Mouse (Mus musculus): ENCODE measurements around the gene Tnrc6b. TPM values are rescaled to one million over a fixed set of nuclear protein-coding genes. Genes with fewer than 3 reads are reported as not detected.

Gene Tnrc6b
- total RNA-seq, 2 experiments from 2014 or later: 127 to 133 TPM

- Histone ChIP-seq H3K4me3 (no peak overlapping the region), H3K27ac (peak overlapping the region; percentile 3; the same call in 1 of the 2 replicates)
- TF ChIP-seq CTCF (conservative IDR thresholded peaks at IDR 0.05): no peak
- no peak for DNase-seq (ENCODE audit: low spot score in 2 of 2)
Observed at GRCm38 (mm10) chr15:80683990-80684389, 27.1 kb upstream of the Tnrc6b start.

GRCm38 (mm10) chr15:80684786-80685602 lies 26.1 kb upstream of the Tnrc6b start:
- DNase-seq (ENCODE audit: low spot score in 2 of 2): no peak
- Histone ChIP-seq H3K27ac (no peak overlapping the region), H3K4me3 (no peak overlapping the region)
- TF ChIP-seq CTCF (conservative IDR thresholded peaks at IDR 0.05): no peak

GRCm38 (mm10) chr15:80685603-80685895 lies 25.6 kb upstream of the Tnrc6b start:
- H3K27ac ChIP-seq: no peak overlapping the region
- no peak for DNase-seq (ENCODE audit: low spot score in 2 of 2)
- TF ChIP-seq CTCF (conservative IDR thresholded peaks at IDR 0.05): no peak
- no peak overlapping the region for H3K4me3 ChIP-seq

GRCm38 (mm10) chr15:80688536-80688935 lies 22.6 kb upstream of the Tnrc6b start:
- no peak for DNase-seq (ENCODE audit: low spot score in 2 of 2)
- TF ChIP-seq CTCF (conservative IDR thresholded peaks at IDR 0.05): no peak
- Histone ChIP-seq H3K4me3 (no peak overlapping the region), H3K27ac (no peak overlapping the region)

GRCm38 (mm10) chr15:80693492-80693891 lies 17.6 kb upstream of the Tnrc6b start:
- no peak for DNase-seq (ENCODE audit: low spot score in 2 of 2)
- TF ChIP-seq CTCF (conservative IDR thresholded peaks at IDR 0.05): no peak
- Histone ChIP-seq H3K27ac (no peak overlapping the region), H3K4me3 (no peak overlapping the region)

- peak overlapping the region; percentile 18; the same call in 1 of the 2 replicates for H3K27ac ChIP-seq
Observed at GRCm38 (mm10) chr15:80694125-80694910, 16.8 kb upstream of the Tnrc6b start.

GRCm38 (mm10) chr15:80697564-80697963 lies 13.5 kb upstream of the Tnrc6b start:
- DNase-seq (ENCODE audit: low spot score in 2 of 2): no peak
- no peak overlapping the region for H3K4me3 ChIP-seq
- TF ChIP-seq CTCF (conservative IDR thresholded peaks at IDR 0.05): no peak
- H3K27ac ChIP-seq: no peak overlapping the region

More at GRCm38 (mm10) chr15:80694125-80694910, 16.8 kb upstream of the Tnrc6b start:
- TF ChIP-seq CTCF (conservative IDR thresholded peaks at IDR 0.05): peak; percentile 91
- peak; percentile 74 to 86 for DNase-seq (ENCODE audit: low spot score in 2 of 2)
- H3K4me3 ChIP-seq: peak overlapping the region; percentile 40

- no peak for DNase-seq (ENCODE audit: low spot score in 2 of 2)
- Histone ChIP-seq H3K27ac (no peak overlapping the region), H3K4me3 (no peak overlapping the region)
- no peak for TF ChIP-seq CTCF (conservative IDR thresholded peaks at IDR 0.05)
Observed at GRCm38 (mm10) chr15:80701481-80702257, 9.4 kb upstream of the Tnrc6b start.

- TF ChIP-seq CTCF (conservative IDR thresholded peaks at IDR 0.05): no peak
- DNase-seq (ENCODE audit: low spot score in 2 of 2): no peak
- Histone ChIP-seq H3K27ac (peak overlapping the region; percentile 37), H3K4me3 (no peak overlapping the region)
Observed at GRCm38 (mm10) chr15:80702910-80703309, 8.2 kb upstream of the Tnrc6b start.

- Histone ChIP-seq H3K27ac (peak overlapping the region; percentile 37), H3K4me3 (no peak overlapping the region)
- TF ChIP-seq CTCF (conservative IDR thresholded peaks at IDR 0.05): no peak
- DNase-seq (ENCODE audit: low spot score in 2 of 2): no peak
Observed at GRCm38 (mm10) chr15:80703495-80703894, 7.6 kb upstream of the Tnrc6b start.

GRCm38 (mm10) chr15:80704267-80704666 lies 6.8 kb upstream of the Tnrc6b start:
- DNase-seq (ENCODE audit: low spot score in 2 of 2): peak; percentile 80 to 81
- peak; percentile 87 for TF ChIP-seq CTCF (conservative IDR thresholded peaks at IDR 0.05)
- H3K4me3 ChIP-seq: no peak overlapping the region; the same call in 1 of the 2 replicates
- H3K27ac ChIP-seq: no peak overlapping the region

- Histone ChIP-seq H3K4me3 (peak overlapping the region; percentile 47), H3K27ac (peak overlapping the region; percentile 72)
- DNase-seq (ENCODE audit: low spot score in 2 of 2): peak; percentile 75 to 87
- TF ChIP-seq CTCF (conservative IDR thresholded peaks at IDR 0.05): peak; percentile 85
Observed at GRCm38 (mm10) chr15:80705828-80706549, 5.1 kb upstream of the Tnrc6b start.
